Mouse (Mus musculus): ENCODE results near the gene Akap5. TPM values are rescaled to one million over a fixed set of nuclear protein-coding genes. Genes with fewer than 3 reads are reported as not detected.
A peak's percentile ranks its signal among the peaks of the same experiment; 100 is the strongest.

Gene Akap5
- polyA plus RNA-seq, 1 experiment from 2014 or later = 5.2 TPM

DNA sequence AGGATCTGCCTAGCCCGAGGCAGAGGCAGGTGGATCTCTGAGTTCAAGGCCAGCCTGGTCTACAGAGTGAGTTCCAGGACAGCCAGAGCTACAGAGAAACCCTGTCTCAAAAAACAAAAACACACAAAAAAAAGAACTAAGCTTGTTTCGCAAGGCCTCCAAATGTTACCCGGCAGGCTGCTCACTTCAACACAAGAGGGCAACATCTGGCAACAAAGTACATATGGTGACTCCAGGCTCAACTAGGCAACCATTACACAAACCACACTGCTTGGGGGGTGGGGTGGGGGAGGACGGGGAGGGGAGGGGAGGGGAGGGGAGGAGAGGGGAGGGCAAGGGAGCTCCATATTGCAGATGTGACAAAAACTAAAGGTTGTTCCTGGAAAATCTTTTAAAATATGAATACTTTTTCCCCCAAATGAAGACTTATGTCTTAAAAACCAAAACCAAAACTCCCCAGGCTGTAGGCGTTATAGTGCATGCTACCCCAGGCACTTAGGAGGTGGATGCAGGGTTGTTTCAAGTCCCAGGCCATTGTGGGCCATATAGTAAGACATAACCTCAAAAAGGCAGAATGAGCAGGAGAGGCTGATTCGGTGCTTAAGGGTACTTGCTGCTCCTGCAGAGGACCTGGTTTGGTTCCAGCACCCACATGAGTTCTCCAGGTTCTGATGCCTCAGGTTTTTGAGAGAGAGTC lies 21.2 kb downstream of the Akap5 start:
- Histone ChIP-seq H3K9ac (ENCODE audit: low read length) (no peak overlapping the region), H3K27me3 (ENCODE audit: control insufficient read depth, insufficient read depth, low read length) (no peaks in the 10 kb centered on the region), H3K9me3 (ENCODE audit: control insufficient read depth, low read length) (no peaks in the 10 kb centered on the region), H3K36me3 (ENCODE audit: control insufficient read depth, insufficient read depth, low read length) (peaks cover 3% of the 10 kb centered on the region; the same call in 1 of the 2 replicates), H3K4me1 (replicated peaks; ENCODE audit: control insufficient read depth, insufficient read depth, low read length) (no peaks in the 10 kb centered on the region), H3K27ac (ENCODE audit: low read depth, low read length) (no peak overlapping the region), H3K4me2 (ENCODE audit: low read depth, low read length, severe bottlenecking) (no peak overlapping the region), H3K4me3 (ENCODE audit: low read depth, low read length) (no peak overlapping the region)
- no peak for ATAC-seq (replicated peaks; ENCODE audit: low FRiP score)
- no peak for DNase-seq (ENCODE audit: low spot score)
- WGBS = 86% methylated on average over 5 of the region's 6 CpGs

DNA sequence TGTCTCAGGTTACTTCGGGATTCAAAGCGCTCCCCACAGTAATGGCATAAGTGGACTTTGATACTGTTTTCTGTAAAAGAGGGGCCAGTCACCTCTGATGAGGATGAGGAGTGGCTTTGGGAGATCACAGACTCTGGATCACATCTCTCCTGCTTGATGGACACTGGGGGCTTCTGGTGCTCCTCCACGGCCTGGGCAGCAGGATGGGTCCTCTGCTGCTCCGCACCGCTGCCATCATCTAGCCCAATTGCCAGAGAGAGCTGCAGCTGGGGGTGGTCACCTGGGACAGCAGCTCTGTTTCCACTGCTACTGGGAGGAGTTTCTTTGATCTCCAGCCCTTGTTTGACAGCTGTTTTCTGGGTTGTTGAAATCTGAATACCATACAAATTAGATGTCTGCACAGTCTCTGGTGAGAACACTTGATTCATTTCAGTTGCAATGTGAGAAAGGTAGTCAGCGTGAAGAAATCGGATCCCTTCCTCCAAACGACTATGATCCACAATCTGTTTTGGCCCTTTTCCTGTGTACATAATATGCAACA lies 25.1 kb downstream of the Akap5 start:
- Histone ChIP-seq H3K9me3 (ENCODE audit: control insufficient read depth, low read length) (no peaks in the 10 kb centered on the region), H3K4me2 (ENCODE audit: low read depth, low read length, severe bottlenecking) (no peak overlapping the region), H3K27me3 (ENCODE audit: control insufficient read depth, insufficient read depth, low read length) (no peaks in the 10 kb centered on the region), H3K27ac (ENCODE audit: low read depth, low read length) (no peak overlapping the region), H3K4me3 (ENCODE audit: low read depth, low read length) (no peak overlapping the region), H3K9ac (ENCODE audit: low read length) (no peak overlapping the region), H3K36me3 (ENCODE audit: control insufficient read depth, insufficient read depth, low read length) (peaks cover 3% of the 10 kb centered on the region; the same call in 1 of the 2 replicates), H3K4me1 (replicated peaks; ENCODE audit: control insufficient read depth, insufficient read depth, low read length) (no peaks in the 10 kb centered on the region)
- ATAC-seq (replicated peaks; ENCODE audit: low FRiP score) (no peak), DNase-seq (ENCODE audit: low spot score) (no peak)
- WGBS = 88% methylated on average over 8 of the region's 8 CpGs

DNA sequence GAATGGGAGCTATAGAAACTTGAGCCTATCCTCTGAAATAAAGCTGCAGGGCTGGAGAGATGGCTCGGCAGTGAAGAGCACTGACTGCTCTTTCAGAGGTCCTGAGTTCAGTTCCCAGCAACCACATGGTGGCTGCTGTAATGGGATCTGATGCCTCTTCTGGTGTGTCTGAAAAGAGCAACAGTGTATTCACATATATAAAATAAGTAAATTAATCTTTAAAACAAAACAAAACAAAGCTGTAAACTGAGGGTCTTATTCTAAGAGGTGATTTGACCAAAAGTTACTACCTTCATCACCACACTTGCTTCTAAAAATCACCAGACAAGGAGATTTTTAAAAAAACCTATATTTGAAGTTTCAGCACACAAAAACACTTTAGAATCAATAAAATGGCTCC lies 36.2 kb downstream of the Akap5 start:
- H3K4me3 ChIP-seq (ENCODE audit: low read depth, low read length) = no peak overlapping the region
- no peaks in the 10 kb centered on the region for H3K4me1 ChIP-seq (replicated peaks; ENCODE audit: control insufficient read depth, insufficient read depth, low read length)
- ATAC-seq (replicated peaks; ENCODE audit: low FRiP score) (no peak), DNase-seq (ENCODE audit: low spot score) (no peak)
- 37% methylated on average over 1 of the region's 1 CpGs for WGBS
- no peaks in the 10 kb centered on the region for H3K36me3 ChIP-seq (ENCODE audit: control insufficient read depth, insufficient read depth, low read length)
- no peaks in the 10 kb centered on the region for H3K9me3 ChIP-seq (ENCODE audit: control insufficient read depth, low read length)
- H3K4me2 ChIP-seq (ENCODE audit: low read depth, low read length, severe bottlenecking) = no peak overlapping the region
- H3K27me3 ChIP-seq (ENCODE audit: control insufficient read depth, insufficient read depth, low read length) = no peaks in the 10 kb centered on the region
- no peak overlapping the region for H3K27ac ChIP-seq (ENCODE audit: low read depth, low read length)
- H3K9ac ChIP-seq (ENCODE audit: low read length) = no peak overlapping the region

DNA sequence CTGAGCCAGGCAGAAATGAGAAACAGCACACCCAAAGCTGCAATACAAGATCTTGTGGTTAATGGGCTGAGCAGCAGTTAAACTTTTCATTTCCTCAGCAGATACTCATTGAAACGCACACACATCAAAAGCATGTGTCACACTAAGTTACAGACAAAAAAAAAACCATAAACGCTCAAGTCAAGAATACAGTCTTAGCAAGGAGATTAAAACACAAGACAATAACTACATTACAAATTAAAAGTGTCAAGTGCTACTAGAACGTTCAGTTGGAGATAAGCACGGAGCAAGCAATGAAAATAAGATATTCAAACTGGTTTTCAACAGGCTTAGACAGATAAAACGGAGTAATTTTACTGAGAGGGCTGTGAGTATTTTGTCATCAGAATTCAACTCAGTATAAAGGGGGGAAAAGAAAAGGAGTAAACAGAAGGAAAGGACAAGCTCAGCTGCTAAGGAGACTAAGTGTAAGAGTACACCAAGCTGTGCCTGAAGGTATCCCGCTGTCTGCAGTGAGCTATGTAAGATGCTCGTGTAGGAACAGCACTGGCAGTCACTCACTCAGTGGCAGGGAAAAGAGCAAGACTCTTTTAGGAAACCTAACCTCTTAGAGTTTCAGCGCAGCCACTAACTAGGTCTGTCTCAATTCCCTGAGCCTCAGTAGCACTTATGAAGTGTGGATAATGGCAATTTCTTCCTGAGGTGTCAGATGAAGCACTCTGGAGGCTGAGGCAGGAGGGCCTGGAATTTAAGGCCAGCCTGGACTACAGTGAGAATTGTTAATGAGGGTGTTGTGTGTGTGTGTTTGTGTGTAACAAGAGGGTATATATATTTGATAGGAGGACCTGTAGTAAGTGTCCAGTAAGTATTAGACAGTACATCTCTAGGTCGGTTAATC lies 37.0 kb downstream of the Akap5 start:
- H3K9ac ChIP-seq (ENCODE audit: low read length) = no peak overlapping the region
- 73% methylated on average over 9 of the region's 9 CpGs for WGBS
- H3K4me2 ChIP-seq (ENCODE audit: low read depth, low read length, severe bottlenecking) = no peak overlapping the region
- no peaks in the 10 kb centered on the region for H3K9me3 ChIP-seq (ENCODE audit: control insufficient read depth, low read length)
- H3K27ac ChIP-seq (ENCODE audit: low read depth, low read length) = no peak overlapping the region
- no peaks in the 10 kb centered on the region for H3K36me3 ChIP-seq (ENCODE audit: control insufficient read depth, insufficient read depth, low read length)
- no peaks in the 10 kb centered on the region for H3K27me3 ChIP-seq (ENCODE audit: control insufficient read depth, insufficient read depth, low read length)
- H3K4me3 ChIP-seq (ENCODE audit: low read depth, low read length) = no peak overlapping the region
- no peaks in the 10 kb centered on the region for H3K4me1 ChIP-seq (replicated peaks; ENCODE audit: control insufficient read depth, insufficient read depth, low read length)
- DNase-seq (ENCODE audit: low spot score) (no peak), ATAC-seq (replicated peaks; ENCODE audit: low FRiP score) (no peak)

DNA sequence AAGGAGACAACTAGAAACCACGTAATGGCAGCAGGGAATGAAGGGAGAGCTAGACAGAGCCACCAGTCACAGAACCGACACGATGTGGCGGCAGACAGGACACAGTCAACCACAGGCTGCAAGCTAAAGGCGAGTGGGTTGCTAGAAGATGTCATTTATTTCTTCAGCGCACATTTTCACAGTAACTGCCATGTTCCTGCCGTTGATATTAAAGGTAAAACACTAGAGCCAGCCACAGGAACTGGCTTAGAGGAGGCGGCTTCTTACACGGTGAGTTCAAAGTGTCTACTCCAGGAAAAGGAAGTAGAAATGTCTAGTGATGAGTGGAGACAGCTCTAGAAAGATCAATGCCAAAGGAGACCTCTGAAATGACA lies 37.6 kb downstream of the Akap5 start:
- Histone ChIP-seq H3K27me3 (ENCODE audit: control insufficient read depth, insufficient read depth, low read length) (no peaks in the 10 kb centered on the region), H3K4me1 (replicated peaks; ENCODE audit: control insufficient read depth, insufficient read depth, low read length) (no peaks in the 10 kb centered on the region; the same call in 1 of the 2 replicates), H3K4me3 (ENCODE audit: low read depth, low read length) (no peak overlapping the region), H3K9ac (ENCODE audit: low read length) (no peak overlapping the region), H3K36me3 (ENCODE audit: control insufficient read depth, insufficient read depth, low read length) (no peaks in the 10 kb centered on the region), H3K9me3 (ENCODE audit: control insufficient read depth, low read length) (no peaks in the 10 kb centered on the region), H3K27ac (ENCODE audit: low read depth, low read length) (no peak overlapping the region), H3K4me2 (ENCODE audit: low read depth, low read length, severe bottlenecking) (no peak overlapping the region)
- DNase-seq (ENCODE audit: low spot score) = no peak
- ATAC-seq (replicated peaks; ENCODE audit: low FRiP score) = no peak
- WGBS = 89% methylated on average over 9 of the region's 9 CpGs

DNA sequence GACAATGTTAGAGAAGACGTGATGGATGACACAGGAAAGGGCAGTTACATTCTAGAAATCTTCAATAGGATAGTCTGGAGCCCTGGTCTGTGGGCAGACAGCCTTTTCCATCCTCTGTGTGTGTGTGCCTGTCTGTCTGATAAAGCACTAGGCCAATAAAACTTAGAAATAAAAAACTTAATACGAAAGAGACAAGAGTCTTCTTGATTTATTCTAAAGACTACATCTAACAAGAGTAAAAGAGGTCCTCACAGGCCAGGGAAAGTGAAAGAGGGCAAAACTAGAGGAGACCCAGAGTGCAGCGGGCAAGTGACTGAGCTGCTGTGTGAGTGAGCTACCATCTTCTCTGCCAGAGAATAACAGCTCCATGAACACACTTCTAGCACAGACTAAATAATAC lies 41.6 kb downstream of the Akap5 start:
- H3K4me3 ChIP-seq (ENCODE audit: low read depth, low read length) = no peak overlapping the region
- no peak overlapping the region for H3K9ac ChIP-seq (ENCODE audit: low read length)
- no peaks in the 10 kb centered on the region for H3K36me3 ChIP-seq (ENCODE audit: control insufficient read depth, insufficient read depth, low read length)
- H3K27ac ChIP-seq (ENCODE audit: low read depth, low read length) = no peak overlapping the region
- ATAC-seq (replicated peaks; ENCODE audit: low FRiP score) (no peak), DNase-seq (ENCODE audit: low spot score) (no peak)
- H3K27me3 ChIP-seq (ENCODE audit: control insufficient read depth, insufficient read depth, low read length) = no peaks in the 10 kb centered on the region
- no peak overlapping the region for H3K4me2 ChIP-seq (ENCODE audit: low read depth, low read length, severe bottlenecking)
- WGBS = 88% methylated on average over 3 of the region's 3 CpGs
- H3K9me3 ChIP-seq (ENCODE audit: control insufficient read depth, low read length) = no peaks in the 10 kb centered on the region
- peaks cover 8% of the 10 kb centered on the region; the same call in 1 of the 2 replicates for H3K4me1 ChIP-seq (replicated peaks; ENCODE audit: control insufficient read depth, insufficient read depth, low read length)

DNA sequence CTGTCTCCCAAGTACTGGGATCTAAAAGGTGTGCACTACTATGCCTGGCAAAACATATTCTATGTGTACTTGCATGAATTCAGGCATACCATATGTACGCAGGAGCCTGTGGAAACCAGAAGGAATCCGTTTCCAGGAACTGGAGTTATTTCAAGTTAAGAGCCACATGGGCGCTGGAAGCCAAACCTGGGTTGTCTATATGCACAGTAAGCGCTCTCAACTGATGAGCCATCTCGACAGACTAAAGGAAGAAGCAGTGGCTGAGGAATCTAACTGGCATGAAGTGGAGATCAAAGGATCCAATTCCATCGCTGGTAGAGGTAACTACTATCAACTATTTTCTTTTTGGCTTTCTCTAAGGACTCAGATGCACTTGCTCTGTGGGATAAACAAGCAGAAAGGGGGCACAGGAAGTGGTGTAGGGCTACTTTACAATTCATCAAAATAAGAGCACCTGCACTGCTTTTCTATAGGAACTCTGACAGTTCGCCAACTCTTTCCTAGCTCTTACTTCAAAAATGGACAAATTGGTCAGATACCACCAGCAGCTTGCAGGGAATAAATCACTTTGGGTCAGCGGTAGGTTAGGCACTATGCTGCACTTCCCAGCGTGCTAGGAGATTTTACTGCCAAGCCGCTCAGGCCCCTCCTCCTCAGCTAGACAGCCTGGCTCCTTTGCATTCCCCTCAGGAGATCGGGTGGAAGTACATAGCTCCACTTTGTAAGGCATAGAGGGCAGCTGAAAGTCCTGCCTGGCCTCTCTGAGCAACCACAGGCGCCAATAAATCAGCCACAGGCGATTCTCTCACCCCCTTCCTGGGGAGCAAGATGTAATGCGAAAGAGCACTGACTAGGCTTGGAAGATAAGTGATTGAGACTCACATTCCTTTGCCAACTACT lies 42.7 kb downstream of the Akap5 start:
- Histone ChIP-seq H3K4me3 (ENCODE audit: low read depth, low read length) (peak overlapping the region; percentile 91), H3K27me3 (ENCODE audit: control insufficient read depth, insufficient read depth, low read length) (no peaks in the 10 kb centered on the region), H3K27ac (ENCODE audit: low read depth, low read length) (no peak overlapping the region), H3K4me1 (replicated peaks; ENCODE audit: control insufficient read depth, insufficient read depth, low read length) (peaks cover 12% of the 10 kb centered on the region; the same call in 1 of the 2 replicates), H3K9me3 (ENCODE audit: control insufficient read depth, low read length) (no peaks in the 10 kb centered on the region), H3K4me2 (ENCODE audit: low read depth, low read length, severe bottlenecking) (peak overlapping the region; percentile 85; the same call in 1 of the 2 replicates), H3K36me3 (ENCODE audit: control insufficient read depth, insufficient read depth, low read length) (no peaks in the 10 kb centered on the region), H3K9ac (ENCODE audit: low read length) (peak overlapping the region; percentile 99; the same call in 1 of the 2 replicates)
- ATAC-seq (replicated peaks; ENCODE audit: low FRiP score) (no peak), DNase-seq (ENCODE audit: low spot score) (no peak)
- WGBS = 34% methylated on average over 14 of the region's 14 CpGs
